Comparison of ENCODE assay signal across 8 mouse cellular contexts in the genomic region with DNA sequence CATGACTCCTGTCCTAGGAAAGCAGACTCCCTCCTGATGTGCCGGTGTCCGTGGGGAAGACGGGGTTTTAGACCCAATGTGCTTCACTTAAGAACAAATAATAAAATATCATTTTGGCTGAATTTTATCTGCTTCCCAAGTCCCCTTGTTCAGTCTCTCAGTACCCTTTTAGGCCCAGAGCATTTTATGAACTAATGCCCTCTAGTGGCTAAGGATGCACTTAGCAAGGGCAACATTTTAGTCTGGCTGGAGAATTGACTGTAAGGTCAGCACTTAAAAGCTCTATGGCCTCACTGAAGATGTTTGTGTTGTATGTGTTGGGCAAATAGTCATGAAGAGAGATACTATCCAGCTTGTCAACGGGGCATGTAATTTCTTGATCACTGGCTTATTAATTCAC.
DNase-seq lines count a peak whose midpoint lies in the region; ATAC-seq and TF ChIP-seq lines count a peak whose summit lies in the region.

No protein-coding gene starts in this region.

- H3K36me3 ChIP-seq in midbrain, postnatal 0 days (ENCODE audit: insufficient read depth, low read length) = no peaks in the 10 kb centered on the region

- H3K27ac ChIP-seq in midbrain, postnatal 0 days (ENCODE audit: low read depth, low read length) = no peak overlapping the region

- no peaks in the 10 kb centered on the region for H3K27me3 ChIP-seq in midbrain, postnatal 0 days (ENCODE audit: insufficient read depth, low read length)

- H3K9me3 ChIP-seq in midbrain, postnatal 0 days (ENCODE audit: low read length) = no peaks in the 10 kb centered on the region

- H3K9ac ChIP-seq in midbrain, postnatal 0 days (replicated peaks; ENCODE audit: low read length, poor library complexity, severe bottlenecking) = no peak overlapping the region

- H3K4me1 ChIP-seq in midbrain, postnatal 0 days (ENCODE audit: insufficient read depth, low read length) = no peaks in the 10 kb centered on the region

- WGBS in midbrain, postnatal 0 days = 67% methylated on average over 4 of the region's 4 CpGs

- no peak for ATAC-seq in midbrain, postnatal 0 days (ENCODE audit: low FRiP score)

- peak; percentile 87 for TF ChIP-seq CTCF in midbrain, postnatal 0 days (IDR thresholded peaks at IDR 0.05)

- H3K4me3 ChIP-seq in midbrain, postnatal 0 days (ENCODE audit: low read depth, low read length) = no peak overlapping the region

- intact Hi-C loops in left cerebral cortex, postnatal 14 days (cut with DNase I) = loop anchor here (5.0 to 10.0 kb wide), 2 partner anchors 222 to 339 kb away; no protein-coding TSS in a partner anchor
- intact Hi-C loops in left cerebral cortex, postnatal 10 days (cut with DNase I) = loop anchor here (5.0 to 10.0 kb wide), 2 partner anchors 152 to 339 kb away; no protein-coding TSS in a partner anchor

- no peak overlapping the region for H3K4me2 ChIP-seq in midbrain, postnatal 0 days (ENCODE audit: low read depth, low read length, poor library complexity, severe bottlenecking)

- peak; percentile 56 to 73 for DNase-seq in cerebellum, postnatal 10 days
- DNase-seq in cerebellum, adult 9-11 months = no peak
- DNase-seq in left cerebral cortex, postnatal 14 days (ENCODE audit: low spot score in 2 of 2) = peak; percentile 28 to 29
- DNase-seq in left cerebral cortex, postnatal 10 days (ENCODE audit: extremely low spot score in 1 of 2, low spot score in 2 of 2) = no peak
- DNase-seq in c-Kit-positive CD71-positive TER-119-negative erythroid progenitor cells, embryonic 14.5 days (ENCODE audit: low read depth) = peak; percentile 1
- DNase-seq in midbrain, postnatal 0 days (ENCODE audit: low spot score) = peak; percentile 71
- DNase-seq in spleen, postnatal 10 days (ENCODE audit: low spot score in 2 of 2) = no peak
- no peak for DNase-seq in ovary, postnatal 36 days (ENCODE audit: low spot score)

Comparison
In these comparisons a context has a peak if more than half of its experiments do, and no peak if none do; other contexts are left out.
1. DNase-seq: peak in cerebellum, postnatal 10 days (2 of 2), left cerebral cortex, postnatal 14 days (2 of 2), c-Kit-positive CD71-positive TER-119-negative erythroid progenitor cells, embryonic 14.5 days (single experiment) and midbrain, postnatal 0 days (single experiment); none in cerebellum, adult 9-11 months (single experiment), left cerebral cortex, postnatal 10 days (0 of 2), spleen, postnatal 10 days (0 of 2) and ovary, postnatal 36 days (single experiment).